Mouse (Mus musculus) limb, embryonic 13.5 days (tissue): ENCODE results near the gene Zfp764. TPM values are rescaled to one million over a fixed set of nuclear protein-coding genes. Genes with fewer than 3 reads are reported as not detected.

Experiments used
- ATAC-seq: fragments of 200-750 bp; cut with Nextera tagmentation; 2 replicates; pipeline ENCODE4 v1.8.0; 2017; ENCODE audit warnings: low read depth, moderate number of reproducible peaks, moderate TSS enrichment; ENCODE audit not compliant: low FRiP score
- H3K27ac ChIP-seq: fragments of 300-500 bp; sonication (generic); 2 replicates; pipeline ENCODE4 v1.5.1; 2015; ENCODE audit warnings: inconsistent platforms, mild to moderate bottlenecking, moderate library complexity
- H3K27me3 ChIP-seq: fragments of 300-500 bp; sonication (generic); 2 replicates; pipeline ENCODE4 v1.6.1; 2015; ENCODE audit warnings: mild to moderate bottlenecking, inconsistent platforms
- H3K36me3 ChIP-seq: fragments of 300-500 bp; sonication (generic); 2 replicates; pipeline ENCODE4 v1.6.1; 2015; ENCODE audit warnings: inconsistent platforms, mild to moderate bottlenecking, moderate library complexity
- H3K4me1 ChIP-seq: fragments of 300-500 bp; sonication (generic); 2 replicates; pipeline ENCODE4 v1.6.1; 2015; ENCODE audit warnings: inconsistent platforms
- H3K4me2 ChIP-seq: fragments of 300-500 bp; sonication (generic); replicated peaks from 2 replicates; pipeline ENCODE4 v1.6.1; 2015; ENCODE audit warnings: inconsistent platforms, mild to moderate bottlenecking, moderate library complexity
- H3K4me3 ChIP-seq: fragments of 300-500 bp; sonication (generic); 2 replicates; pipeline ENCODE4 v1.5.1; 2015; ENCODE audit warnings: moderate library complexity, mild to moderate bottlenecking, inconsistent platforms
- H3K9ac ChIP-seq: fragments of 300-500 bp; sonication (generic); 2 replicates; pipeline ENCODE4 v1.6.1; 2015; ENCODE audit warnings: mild to moderate bottlenecking, inconsistent platforms
- H3K9me3 ChIP-seq: fragments of 300-500 bp; sonication (generic); 2 replicates; pipeline ENCODE4 v1.6.1; 2016; ENCODE audit warnings: inconsistent platforms
- WGBS: fragments of 180-500 bp; shearing (Covaris S2); methylation state at CpG from one replicate; pipeline ENCODE4 v1.1.7; 2015; 5-methylcytosine and 5-hydroxymethylcytosine counted together
- polyA plus RNA-seq: library from polyadenylated mRNA; unstranded; fragments of >200 nt; fragmentation: Nextera tagmentation; extraction: Ambion mirVana; gene quantifications from 2 replicates; pipeline ENCODE4 v1.2.1, GENCODE M21; 2015

Zfp764 gene
- polyA plus RNA-seq, 1 experiment from 2014 or later: 8.4 TPM

DNA sequence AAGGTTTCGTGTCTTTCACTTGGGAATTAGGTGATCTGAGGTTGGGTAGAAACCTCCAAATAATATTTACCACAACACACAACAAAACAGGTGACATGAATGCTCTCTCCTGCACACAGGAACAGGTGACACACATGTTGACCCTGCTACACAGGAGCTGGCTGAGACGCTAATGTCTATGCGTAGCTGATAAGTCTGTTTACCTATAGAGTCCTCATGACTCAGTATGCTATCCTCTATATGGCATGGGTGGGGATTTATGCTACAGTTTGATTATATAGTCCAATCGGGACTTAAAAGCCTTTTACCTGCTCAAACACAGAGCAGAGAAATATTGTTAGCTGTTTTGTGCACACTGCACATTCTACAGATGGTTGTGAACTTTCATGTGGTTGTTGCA lies 46.4 kb downstream of the Zfp764 start:
- H3K4me3 ChIP-seq: no peak overlapping the region
- H3K4me2 ChIP-seq: no peak overlapping the region
- no peak for ATAC-seq
- peaks cover 7% of the 10 kb centered on the region for H3K4me1 ChIP-seq
- WGBS: 80% methylated on average over 4 of the region's 4 CpGs
- H3K9me3 ChIP-seq: no peaks in the 10 kb centered on the region
- no peak overlapping the region for H3K9ac ChIP-seq
- H3K27me3 ChIP-seq: peaks cover 38% of the 10 kb centered on the region
- H3K36me3 ChIP-seq: no peaks in the 10 kb centered on the region
- no peak overlapping the region for H3K27ac ChIP-seq

GRCm38 (mm10) chr7:127358472-127358871 lies 48.1 kb downstream of the Zfp764 start:
- Histone ChIP-seq H3K4me2 (no peak overlapping the region), H3K9me3 (no peaks in the 10 kb centered on the region)
- WGBS: 67% methylated on average over 4 of the region's 4 CpGs

DNA sequence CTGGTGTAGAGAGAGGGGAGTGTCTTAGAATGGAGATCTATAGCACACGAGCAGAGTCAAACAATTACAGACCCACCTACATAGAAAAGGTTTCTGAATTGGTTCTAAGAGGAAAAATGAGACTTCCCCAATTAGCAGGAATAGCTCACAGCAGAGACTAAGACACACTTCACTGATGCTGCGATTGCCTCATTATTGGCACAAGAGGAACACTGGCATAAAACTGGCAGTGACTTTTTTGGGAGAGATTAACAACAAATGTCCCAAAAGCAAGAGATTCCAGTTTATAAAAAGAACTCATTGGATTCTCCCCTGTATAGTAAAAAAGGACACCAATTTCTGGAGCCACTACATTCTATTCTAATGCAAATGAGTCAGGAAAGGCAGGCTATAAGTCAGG lies 48.8 kb downstream of the Zfp764 start:
- 63% methylated on average over 2 of the region's 2 CpGs for WGBS
- H3K27me3 ChIP-seq: peaks cover 25% of the 10 kb centered on the region
- H3K27ac ChIP-seq: no peak overlapping the region
- no peak overlapping the region for H3K4me3 ChIP-seq
- no peak for ATAC-seq
- no peak overlapping the region for H3K9ac ChIP-seq
- no peaks in the 10 kb centered on the region for H3K9me3 ChIP-seq
- H3K4me2 ChIP-seq: no peak overlapping the region
- H3K4me1 ChIP-seq: no peaks in the 10 kb centered on the region
- no peaks in the 10 kb centered on the region for H3K36me3 ChIP-seq

More at GRCm38 (mm10) chr7:127358472-127358871, 48.1 kb downstream of the Zfp764 start:
- Histone ChIP-seq H3K27ac (no peak overlapping the region), H3K36me3 (no peaks in the 10 kb centered on the region), H3K27me3 (peaks cover 28% of the 10 kb centered on the region), H3K9ac (no peak overlapping the region), H3K4me1 (peaks cover 3% of the 10 kb centered on the region), H3K4me3 (no peak overlapping the region)
- no peak for ATAC-seq

DNA sequence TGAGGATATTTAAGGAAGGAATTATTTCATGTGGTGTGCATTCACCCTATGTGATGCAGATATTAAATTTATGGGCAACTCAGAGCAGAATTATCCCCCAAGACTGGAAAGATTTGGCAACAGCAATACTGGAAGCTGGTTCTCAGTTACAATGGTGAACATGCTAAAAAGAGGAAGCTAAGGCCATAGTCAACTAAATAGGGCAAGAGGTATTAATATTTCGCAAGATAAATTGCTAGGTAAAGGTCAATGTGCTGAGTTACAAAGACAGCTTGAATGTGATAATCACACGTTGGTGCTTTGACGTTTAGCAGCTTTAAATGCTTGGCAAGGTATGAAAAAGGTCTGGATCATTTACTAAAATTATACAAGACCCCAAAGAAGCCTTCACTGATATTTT lies 50.8 kb downstream of the Zfp764 start:
- no peak for ATAC-seq
- H3K9ac ChIP-seq: no peak overlapping the region
- no peak overlapping the region for H3K27ac ChIP-seq
- no peaks in the 10 kb centered on the region for H3K36me3 ChIP-seq
- peaks cover 15% of the 10 kb centered on the region for H3K27me3 ChIP-seq
- 70% methylated on average over 3 of the region's 3 CpGs for WGBS
- no peaks in the 10 kb centered on the region for H3K9me3 ChIP-seq
- no peak overlapping the region for H3K4me3 ChIP-seq
- no peaks in the 10 kb centered on the region for H3K4me1 ChIP-seq
- no peak overlapping the region for H3K4me2 ChIP-seq

Other genes starting within 250 kb of the Zfp764 start
- 72.2 and 72.4 TPM in 2 replicates for gene Cd2bp2, start 210.8 kb downstream of the Zfp764 start, polyA plus RNA-seq
- gene Tbc1d10b, start 198.4 kb downstream of the Zfp764 start, polyA plus RNA-seq: 31.7 and 34.8 TPM in 2 replicates
- gene Mylpf, start 197.9 kb downstream of the Zfp764 start, polyA plus RNA-seq: 350 and 353 TPM in 2 replicates
- gene Zfp553, start 173.8 kb downstream of the Zfp764 start, polyA plus RNA-seq: 51.8 and 52.1 TPM in 2 replicates
- 23.5 and 27.9 TPM in 2 replicates for gene Sept1, start 173.7 kb downstream of the Zfp764 start, polyA plus RNA-seq
- 75.1 and 82.7 TPM in 2 replicates for gene Zfp771, start 162.5 kb downstream of the Zfp764 start, polyA plus RNA-seq
- gene Dctpp1, start 146.1 kb downstream of the Zfp764 start, polyA plus RNA-seq: 172 and 176 TPM in 2 replicates
- gene Sephs2, start 132.8 kb downstream of the Zfp764 start, polyA plus RNA-seq: 69.4 and 72.8 TPM in 2 replicates
- 0.69 TPM in 2 replicates for gene Itgal, start 110.6 kb downstream of the Zfp764 start, polyA plus RNA-seq
- 19.8 and 20.6 TPM in 2 replicates for gene Zfp768, start 61.2 kb downstream of the Zfp764 start, polyA plus RNA-seq
- gene Zfp747, start 30.8 kb downstream of the Zfp764 start, polyA plus RNA-seq: 8.7 and 9.2 TPM in 2 replicates
- gene 9130019O22Rik, start 19.7 kb downstream of the Zfp764 start, polyA plus RNA-seq: 5.9 and 6.8 TPM in 2 replicates
- 7.6 and 7.9 TPM in 2 replicates for gene E430018J23Rik, start 13.2 kb downstream of the Zfp764 start, polyA plus RNA-seq
- 27.4 and 28.8 TPM in 2 replicates for gene Zfp688, start 15.2 kb upstream of the Zfp764 start, polyA plus RNA-seq
- 12.2 and 13.9 TPM in 2 replicates for gene Zfp689, start 42.3 kb upstream of the Zfp764 start, polyA plus RNA-seq
- gene Prr14, start 52.8 kb upstream of the Zfp764 start, polyA plus RNA-seq: 37.6 and 42.3 TPM in 2 replicates
- gene Fbrs, start 72.4 kb upstream of the Zfp764 start, polyA plus RNA-seq: 15.0 and 15.3 TPM in 2 replicates
- 48.3 and 49.7 TPM in 2 replicates for gene Srcap, start 105.2 kb upstream of the Zfp764 start, polyA plus RNA-seq
- gene Gm42715, start 112.8 kb upstream of the Zfp764 start, polyA plus RNA-seq: 18.3 and 18.9 TPM in 2 replicates
- 6.4 and 8.8 TPM in 2 replicates for gene Tmem265, start 154.6 kb upstream of the Zfp764 start, polyA plus RNA-seq
- gene Phkg2, start 166.5 kb upstream of the Zfp764 start, polyA plus RNA-seq: 39.0 and 42.2 TPM in 2 replicates
- 9.2 and 9.6 TPM in 2 replicates for gene Ccdc189, start 181.8 kb upstream of the Zfp764 start, polyA plus RNA-seq
- gene Rnf40, start 181.9 kb upstream of the Zfp764 start, polyA plus RNA-seq: 51.6 and 54.9 TPM in 2 replicates
- gene Zfp629, start 209.0 kb upstream of the Zfp764 start, polyA plus RNA-seq: 16.2 and 19.2 TPM in 2 replicates